Mouse (Mus musculus) adrenal gland, postnatal 36 days (tissue): ENCODE results near the gene Tpbpa. TPM values are rescaled to one million over a fixed set of nuclear protein-coding genes. Genes with fewer than 3 reads are reported as not detected.
"Not testable (repeated sequence)": the region's sequence is repeated elsewhere in the genome, so short reads cannot be mapped to it uniquely, and the experiment has no call there.

Source experiments
- DNase-seq, 2 experiments: peaks; one replicate each; pipeline ENCODE4 v3.0.0; 2021; ENCODE audit warnings: mixed read lengths in 1 of 2
- long read RNA-seq, 2 experiments: library from polyadenylated mRNA; stranded (forward); transcript quantifications; one replicate each; pipeline ENCODE4 v2.0.0; 2021; ENCODE audit warnings: borderline sequencing depth in 2 of 2
- total RNA-seq, 2 experiments: library from RNA; stranded (reverse); gene quantifications; 2 replicates each; pipeline ENCODE4 v1.2.3; 2021

Tpbpa gene
- total RNA-seq, result not detected
- long read RNA-seq, experiment 1, result 0 reads
- long read RNA-seq, experiment 2, result 0 reads

GRCm38 (mm10) chr13:60941884-60942283 lies at the start of gene Tpbpa:
TSS of gene Tpbpa (minus strand) at chr13:60941984.
- not testable (repeated sequence) for DNase-seq

DNA sequence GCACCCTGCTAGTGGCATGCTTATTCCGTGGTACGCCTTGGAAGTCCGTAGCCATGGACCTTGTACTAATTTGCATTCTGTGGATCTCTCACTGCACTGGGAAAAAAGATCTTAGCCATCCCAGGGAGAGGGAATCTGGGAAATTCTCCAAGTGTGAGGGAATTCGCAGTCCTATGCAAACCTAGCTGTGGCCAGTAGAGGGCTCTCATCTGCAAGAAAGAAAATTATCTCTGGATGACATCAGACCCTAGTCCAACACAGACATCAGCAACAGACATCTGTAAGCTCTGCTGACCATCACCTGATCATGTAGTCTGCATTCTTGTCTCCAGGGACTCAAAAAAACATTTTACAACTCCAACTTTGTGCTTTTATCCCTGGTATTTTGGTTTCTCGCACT lies 45.1 kb upstream of the Tpbpa start:
- not testable (repeated sequence) for DNase-seq

DNA sequence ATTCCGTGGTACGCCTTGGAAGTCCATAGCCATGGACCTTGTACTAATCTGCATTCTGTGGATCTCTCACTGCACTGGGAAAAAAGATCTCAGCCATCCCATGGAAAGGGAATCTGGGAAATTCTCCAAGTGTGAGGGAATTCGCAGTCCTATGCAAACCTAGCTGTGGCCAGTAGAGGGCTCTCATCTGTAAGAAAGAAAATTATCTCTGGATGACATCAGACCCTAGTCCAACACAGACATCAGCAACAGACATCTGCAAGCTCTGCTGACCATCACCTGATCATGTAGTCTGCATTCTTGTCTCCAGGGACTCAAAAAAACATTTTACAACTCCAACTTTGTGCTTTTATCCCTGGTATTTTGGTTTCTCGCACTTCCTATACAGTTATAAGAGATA lies 30.5 kb upstream of the Tpbpa start:
- DNase-seq, result not testable (repeated sequence)

DNA sequence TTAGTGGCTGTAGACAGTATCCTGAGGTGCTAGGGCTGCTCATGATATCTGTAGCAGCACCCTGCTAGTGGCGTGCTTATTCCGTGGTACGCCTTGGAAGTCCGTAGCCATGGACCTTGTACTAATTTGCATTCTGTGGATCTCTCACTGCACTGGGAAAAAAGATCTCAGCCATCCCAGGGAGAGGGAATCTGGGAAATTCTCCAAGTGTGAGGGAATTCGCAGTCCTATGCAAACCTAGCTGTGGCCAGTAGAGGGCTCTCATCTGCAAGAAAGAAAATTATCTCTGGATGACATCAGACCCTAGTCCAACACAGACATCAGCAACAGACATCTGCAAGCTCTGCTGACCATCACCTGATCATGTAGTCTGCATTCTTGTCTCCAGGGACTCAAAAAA lies 22.2 kb upstream of the Tpbpa start:
- not testable (repeated sequence) for DNase-seq

DNA sequence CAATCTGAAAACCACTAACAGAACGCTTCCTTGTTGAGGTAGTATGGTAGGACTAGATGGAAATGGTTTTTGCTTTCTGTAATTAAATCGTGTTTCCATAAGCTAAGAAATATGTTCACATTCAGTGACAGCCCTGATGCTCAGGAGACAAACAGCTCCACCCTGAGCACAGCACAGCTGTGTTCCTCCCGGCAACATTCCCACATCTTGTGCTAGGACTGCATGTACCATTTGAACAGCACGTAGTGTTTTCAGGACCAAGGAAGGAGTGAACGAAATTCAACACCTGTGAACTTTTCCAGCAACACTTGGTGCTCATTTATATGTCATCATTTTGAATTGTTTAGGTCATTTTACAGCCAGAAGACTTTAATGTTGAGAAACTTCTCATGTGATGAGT lies 19.9 kb upstream of the Tpbpa start:
- DNase-seq, result no peak

GRCm38 (mm10) chr13:60936500-60936901 lies 5.3 kb downstream of the Tpbpa start, which contains the start of the genes Gm49391 and Ctla2a:
TSS of gene Gm49391 (minus strand) at chr13:60936571.
TSS of gene Ctla2a (minus strand) at chr13:60936625.
- peak; percentile 22 to 49 for DNase-seq

DNA sequence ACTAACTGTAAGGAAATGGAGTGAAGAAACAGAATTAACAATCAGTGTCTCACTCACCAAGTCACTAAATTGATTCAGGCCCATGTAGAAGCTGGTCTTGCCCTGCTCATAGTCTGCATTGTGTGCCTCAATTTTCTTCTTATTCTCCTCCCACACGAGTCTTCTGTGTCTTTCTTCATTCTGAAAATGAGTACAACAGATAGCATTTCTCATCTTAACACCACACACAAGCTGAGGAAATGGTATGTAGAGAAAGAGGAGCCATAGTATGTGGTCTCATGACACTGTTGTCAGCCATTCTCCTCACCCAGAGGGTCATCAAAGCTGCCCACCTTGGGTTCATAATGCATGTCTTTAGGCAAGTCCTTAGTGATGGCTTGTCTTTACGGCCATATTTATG lies 6.3 kb downstream of the Tpbpa start, which contains the start of gene Gm49393:
TSS of gene Gm49393 (minus strand) at position 101 of the 400 bp plus-strand sequence.
- not testable (repeated sequence) for DNase-seq

DNA sequence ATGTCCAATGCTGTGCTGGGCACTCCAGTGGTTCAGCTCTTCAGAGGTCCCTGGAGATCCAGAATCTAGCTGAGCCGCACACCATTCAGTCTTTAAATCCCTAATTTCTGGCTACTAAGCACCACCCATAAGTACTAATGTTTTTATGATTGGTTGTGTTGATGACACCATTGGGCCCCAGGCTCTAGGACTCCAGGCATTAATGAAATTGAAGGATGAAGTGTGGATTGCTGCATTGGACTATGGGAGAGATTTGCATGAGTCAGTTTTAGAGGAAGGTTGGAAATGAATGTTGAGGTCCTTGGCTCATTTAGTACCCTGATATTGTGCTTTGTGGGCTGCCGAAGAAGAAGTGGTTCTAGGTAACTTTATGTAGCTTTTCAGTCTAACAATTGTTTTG lies 37.0 kb downstream of the Tpbpa start, which contains the start of gene Tpbpb:
TSS of gene Tpbpb (minus strand) at position 101 of the 400 bp plus-strand sequence.
- not testable (repeated sequence) for DNase-seq

DNA sequence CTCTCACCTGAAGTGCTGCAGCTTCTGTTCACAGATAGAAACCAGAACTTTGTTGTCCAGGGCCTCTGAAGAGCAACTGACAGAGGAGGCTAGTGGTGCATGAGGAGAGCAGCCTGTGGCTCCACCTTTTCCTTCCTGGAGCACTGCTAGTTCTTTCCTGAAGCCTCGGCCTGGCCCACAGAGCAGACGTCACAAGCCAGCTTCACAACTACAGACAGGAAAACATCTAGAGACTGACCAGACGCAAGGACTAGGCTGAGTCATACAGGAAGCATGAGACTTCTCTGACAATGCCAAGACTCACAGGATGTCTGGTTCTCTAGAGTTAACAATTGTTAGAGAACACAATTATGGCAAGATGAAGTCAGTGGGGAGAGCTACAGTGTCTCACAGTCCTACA lies 44.5 kb downstream of the Tpbpa start, which contains the start of gene Ctla2b:
TSS of gene Ctla2b (minus strand) at position 120 of the 400 bp plus-strand sequence.
- DNase-seq, result peak; percentile 50 to 56

GRCm38 (mm10) chr13:60896794-60897193 lies 45.0 kb downstream of the Tpbpa start, which contains the start of gene Gm49392:
TSS of gene Gm49392 (minus strand) at chr13:60896894.
- DNase-seq, result not testable (repeated sequence)

GRCm38 (mm10) chr13:60895406-60896160 lies 46.2 kb downstream of the Tpbpa start:
- DNase-seq, result no peak

- DNase-seq, result no peak
Measured at GRCm38 (mm10) chr13:60892301-60892700, 49.5 kb downstream of the Tpbpa start.

Other genes with a start within 250 kb of the Tpbpa start
- not detected for gene BC051665, start 155.6 kb downstream of the Tpbpa start, total RNA-seq
- not detected for gene Ctsll3, start 139.1 kb downstream of the Tpbpa start, total RNA-seq
- 100 to 1,000 TPM in 1 of 2 experiments, under 1 TPM in 1; 0.50 to 108 TPM for gene 4930486L24Rik, start 77.5 kb downstream of the Tpbpa start, total RNA-seq
- under 1 TPM; 0.36 to 0.99 TPM for gene Gm49392, start 45.1 kb downstream of the Tpbpa start, total RNA-seq
- gene Ctla2b, start 44.5 kb downstream of the Tpbpa start, total RNA-seq, result 1 to 10 TPM; 2.7 to 5.4 TPM
- not detected for gene Tpbpb, start 37.1 kb downstream of the Tpbpa start, total RNA-seq
- not detected for gene Gm49393, start 6.4 kb downstream of the Tpbpa start, total RNA-seq
- gene Gm49391, start 5.4 kb downstream of the Tpbpa start, total RNA-seq, result 1 to 10 TPM in 1 of 2 experiments, under 1 TPM in 1; 0.59 to 2.7 TPM
- 10 to 100 TPM; 30.3 to 51.8 TPM for gene Ctla2a, start 5.4 kb downstream of the Tpbpa start, total RNA-seq
- not detected for gene Ctsj, start 64.0 kb upstream of the Tpbpa start, total RNA-seq
- gene Ctsq, start 98.6 kb upstream of the Tpbpa start, total RNA-seq, result not detected
- not detected for gene Ctsr, start 222.3 kb upstream of the Tpbpa start, total RNA-seq